Mouse (Mus musculus) heart, adult 2 months (tissue): ENCODE measurements around the gene Ube2z. TPM values are rescaled to one million over a fixed set of nuclear protein-coding genes. Genes with fewer than 3 reads are reported as not detected.

Experiments
- DNase-seq, 2 experiments: peaks; one replicate each; pipeline ENCODE4 v3.0.0; 2021
- H3K27ac ChIP-seq: fragments of 200-600 bp; 2 replicates; pipeline ENCODE4 v1.8.1; 2022
- H3K27me3 ChIP-seq: fragments of 200-500 bp; 2 replicates; pipeline ENCODE4 v1.6.1; 2012; ENCODE audit warnings: mild to moderate bottlenecking, low read length, inconsistent platforms, mixed read lengths; ENCODE audit not compliant: control insufficient read depth, insufficient read depth
- H3K36me3 ChIP-seq: fragments of 200-500 bp; 2 replicates; pipeline ENCODE4 v1.6.1; 2012; ENCODE audit warnings: low read length, inconsistent platforms; ENCODE audit not compliant: control insufficient read depth, insufficient read depth
- H3K4me1 ChIP-seq: fragments of 200-500 bp; 2 replicates; pipeline ENCODE4 v1.6.1; 2011; ENCODE audit warnings: low read length; ENCODE audit not compliant: control insufficient read depth, insufficient read depth
- H3K4me3 ChIP-seq: fragments of 200-600 bp; 2 replicates; pipeline ENCODE4 v1.8.1; 2022
- H3K79me2 ChIP-seq: fragments of 200-500 bp; replicated peaks from 2 replicates; pipeline ENCODE4 v1.6.1; 2012; ENCODE audit warnings: mild to moderate bottlenecking, inconsistent platforms, low read length, moderate library complexity, mixed read lengths; ENCODE audit not compliant: control insufficient read depth, insufficient read depth
- H3K9ac ChIP-seq: fragments of 200-500 bp; 2 replicates; pipeline ENCODE4 v1.6.1; 2012; ENCODE audit warnings: low read depth, mild to moderate bottlenecking, control low read depth, inconsistent platforms, low read length, mixed read lengths
- CTCF ChIP-seq: fragments of 200-600 bp; IDR thresholded peaks from 2 replicates; pipeline ENCODE4 v1.8.1; 2022; ENCODE audit warnings: antibody characterized with exemption, mild to moderate bottlenecking, moderate library complexity
- EP300 ChIP-seq: fragments of 200-500 bp; IDR thresholded peaks from 2 replicates; pipeline ENCODE4 v1.6.1; 2011; ENCODE audit warnings: low read depth, low read length, control low read depth; ENCODE audit not compliant: insufficient read depth
- POLR2A ChIP-seq: fragments of 200-500 bp; IDR thresholded peaks from 2 replicates; pipeline ENCODE4 v1.6.1; 2011; ENCODE audit warnings: mild to moderate bottlenecking, low read depth, low read length, control low read depth; ENCODE audit not compliant: insufficient read depth
- WGBS: fragments of 180-500 bp; shearing (Covaris S2); methylation state at CpG from one replicate; pipeline ENCODE4 v1.1.7; 2018; 5-methylcytosine and 5-hydroxymethylcytosine counted together
- intact Hi-C: fragments of 180-260 bp; cut with DNase I; formaldehyde crosslinking; loops from one replicate; pipeline ENCODE4 v1.15.1; 2025
- polyA plus RNA-seq: library from polyadenylated mRNA; depleted of rRNA; stranded (reverse); fragments of >200 nt; gene quantifications from 2 replicates; pipeline ENCODE4 v1.2.3, GENCODE M21; 2012
- total RNA-seq, 2 experiments: library from RNA; stranded (reverse); gene quantifications; 2 replicates each; pipeline ENCODE4 v1.2.3; 2021

Ube2z gene
- total and polyA plus RNA-seq, 3 experiments = 22.9 to 29.7 (median 29.5) TPM

DNA sequence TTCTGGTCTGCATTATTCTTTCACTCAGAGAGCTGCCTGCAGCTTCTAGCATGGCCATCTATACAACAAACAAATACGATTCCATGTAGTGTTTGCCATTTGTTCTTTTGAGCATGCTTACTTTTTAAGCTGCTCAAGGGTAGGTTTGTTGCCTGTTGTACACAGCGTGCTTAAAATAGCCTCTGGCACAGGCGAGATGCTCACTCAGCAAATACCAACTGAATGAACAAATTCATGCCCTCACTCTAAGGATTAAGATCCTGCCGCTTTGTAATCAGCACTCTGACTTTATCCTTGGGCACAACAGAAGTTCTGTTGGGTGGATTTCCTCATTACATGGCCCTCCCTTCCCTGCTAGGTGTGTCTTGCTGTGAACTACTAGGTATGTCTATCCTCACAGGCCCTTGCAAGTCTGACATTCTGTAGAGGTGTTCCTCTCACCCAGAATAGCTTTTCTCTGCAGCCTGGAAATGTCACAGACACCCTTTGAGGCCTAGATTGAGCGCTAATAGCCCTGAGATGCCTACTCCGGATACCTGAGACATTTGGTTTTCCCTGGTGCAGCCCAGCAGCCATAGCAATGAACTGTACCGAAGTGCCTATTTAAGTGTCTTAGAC lies 27.6 kb upstream of the Ube2z start:
- no peak overlapping the region for H3K4me3 ChIP-seq
- TF ChIP-seq EP300 = no peak
- TF ChIP-seq CTCF = no peak
- DNase-seq = peak; percentile 23 to 42
- H3K27ac ChIP-seq = peak overlapping the region; percentile 63
- no peaks in the 10 kb centered on the region; the same call in 1 of the 2 replicates for H3K27me3 ChIP-seq
- intact Hi-C loops = loop anchor here (1.0 to 5.0 kb wide), 3 partner anchors 35 to 215 kb away; no protein-coding TSS in a partner anchor
- no peaks in the 10 kb centered on the region for H3K79me2 ChIP-seq
- peaks cover 2% of the 10 kb centered on the region for H3K4me1 ChIP-seq
- H3K36me3 ChIP-seq = no peaks in the 10 kb centered on the region
- 21% methylated on average over 7 of the region's 7 CpGs for WGBS
- H3K9ac ChIP-seq = no peak overlapping the region

DNA sequence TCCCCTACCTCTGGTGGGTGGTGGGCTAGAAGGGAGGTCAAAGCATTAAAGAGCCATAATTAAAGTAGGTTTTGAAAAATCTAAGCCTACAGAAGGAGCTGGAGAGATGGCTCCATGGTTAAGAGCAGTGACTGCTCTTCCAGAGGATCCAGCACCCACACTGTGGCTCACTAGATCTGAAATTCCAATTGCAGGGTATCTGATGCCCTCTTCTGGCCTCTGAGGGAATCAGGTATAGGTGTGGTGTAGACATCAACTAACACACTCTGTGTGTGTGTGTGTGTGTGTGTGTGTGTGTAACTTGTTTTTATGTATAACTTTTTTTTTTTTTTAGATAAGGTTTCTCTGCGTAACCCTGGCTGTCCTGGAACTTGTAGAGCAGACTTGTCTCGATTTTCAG lies 25.9 kb upstream of the Ube2z start:
- no peaks in the 10 kb centered on the region; the same call in 1 of the 2 replicates for H3K27me3 ChIP-seq
- H3K4me1 ChIP-seq = peaks cover 2% of the 10 kb centered on the region
- H3K9ac ChIP-seq = no peak overlapping the region
- intact Hi-C loops = loop anchor here (5.0 kb wide), 1 partner anchor 214 kb away; no protein-coding TSS in a partner anchor
- peak; percentile 63 for TF ChIP-seq CTCF
- TF ChIP-seq POLR2A = no peak
- H3K36me3 ChIP-seq = no peaks in the 10 kb centered on the region
- H3K4me3 ChIP-seq = no peak overlapping the region
- H3K79me2 ChIP-seq = no peaks in the 10 kb centered on the region
- no peak for DNase-seq
- no peak overlapping the region for H3K27ac ChIP-seq
- WGBS = 62% methylated on average over 2 of the region's 2 CpGs

DNA sequence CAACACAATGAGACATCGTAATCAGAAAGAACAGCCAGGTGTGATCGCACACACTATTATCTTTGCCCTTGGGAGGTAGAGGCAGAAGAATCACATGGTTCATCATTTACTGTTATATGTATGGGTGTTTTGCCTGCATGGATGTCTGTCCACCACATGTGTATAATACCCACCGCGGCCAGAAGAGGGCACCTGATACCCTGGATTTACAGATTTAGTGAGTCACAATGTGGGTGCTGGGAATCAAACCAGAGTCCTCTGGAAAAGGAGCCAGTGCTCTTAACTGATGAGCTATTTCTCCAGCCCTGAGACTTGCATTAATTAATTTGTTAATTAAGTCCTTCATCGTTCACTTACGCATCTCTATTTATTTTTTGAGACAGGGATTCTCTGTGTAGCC lies 22.8 kb upstream of the Ube2z start:
- H3K9ac ChIP-seq = no peak overlapping the region
- no peak for DNase-seq
- WGBS = 90% methylated on average over 6 of the region's 6 CpGs
- H3K4me1 ChIP-seq = no peaks in the 10 kb centered on the region; the same call in 1 of the 2 replicates
- no peaks in the 10 kb centered on the region for H3K36me3 ChIP-seq
- intact Hi-C loops = no loop called here
- no peak for TF ChIP-seq EP300
- TF ChIP-seq CTCF = no peak
- no peak for TF ChIP-seq POLR2A
- no peak overlapping the region for H3K4me3 ChIP-seq
- H3K79me2 ChIP-seq = no peaks in the 10 kb centered on the region
- no peak overlapping the region for H3K27ac ChIP-seq
- H3K27me3 ChIP-seq = no peaks in the 10 kb centered on the region; the same call in 1 of the 2 replicates

DNA sequence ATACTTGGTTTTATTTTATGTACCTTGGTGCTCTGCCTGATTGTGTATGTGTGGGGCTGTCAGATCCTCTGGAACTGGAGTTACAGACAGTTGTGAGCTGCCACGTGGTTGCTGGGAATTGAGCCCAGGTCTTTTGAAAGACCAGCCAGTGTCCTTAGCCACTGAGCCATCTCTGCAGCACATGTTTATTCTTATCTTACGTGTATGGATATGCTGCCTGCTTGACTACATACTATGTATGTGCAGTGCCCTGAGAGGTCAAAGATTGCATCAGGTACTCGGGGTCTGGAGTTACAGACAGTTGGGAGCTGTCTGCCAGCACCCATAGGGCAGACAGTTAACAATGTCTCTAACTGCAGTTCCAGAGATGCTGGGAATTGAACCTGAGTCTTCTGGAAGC lies 17.5 kb upstream of the Ube2z start:
- Histone ChIP-seq H3K4me1 (no peaks in the 10 kb centered on the region), H3K9ac (no peak overlapping the region), H3K27me3 (no peaks in the 10 kb centered on the region), H3K36me3 (no peaks in the 10 kb centered on the region), H3K79me2 (no peaks in the 10 kb centered on the region), H3K27ac (no peak overlapping the region), H3K4me3 (no peak overlapping the region)
- DNase-seq = peak in 1 of 2 experiments; percentile 43
- no peak for TF ChIP-seq CTCF
- no peak for TF ChIP-seq POLR2A
- no peak for TF ChIP-seq EP300
- WGBS = 40% methylated on average over 3 of the region's 3 CpGs
- intact Hi-C loops = no loop called here

DNA sequence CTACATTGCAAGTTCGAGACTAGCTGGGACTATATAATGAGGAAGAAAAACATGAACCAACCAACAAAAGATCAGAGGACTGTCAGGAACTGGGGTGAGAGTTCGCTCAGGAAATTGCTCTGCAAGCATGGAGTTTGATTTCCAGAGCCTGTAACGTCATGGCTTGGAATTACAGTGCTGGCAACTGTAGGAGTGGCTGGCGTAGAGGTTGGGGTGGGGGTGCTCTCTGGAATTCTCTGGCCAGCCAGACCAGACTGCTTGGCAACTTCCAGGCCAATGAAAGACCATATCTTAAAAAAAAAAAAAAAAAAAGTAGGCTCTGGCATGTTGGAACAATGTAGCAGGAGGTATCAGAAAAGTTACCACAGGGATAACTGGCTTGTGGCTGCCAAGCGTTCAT lies 15.5 kb upstream of the Ube2z start:
- Histone ChIP-seq H3K79me2 (no peaks in the 10 kb centered on the region), H3K27me3 (no peaks in the 10 kb centered on the region), H3K4me3 (no peak overlapping the region), H3K27ac (no peak overlapping the region), H3K4me1 (peaks cover 1% of the 10 kb centered on the region; the same call in 1 of the 2 replicates), H3K9ac (no peak overlapping the region), H3K36me3 (no peaks in the 10 kb centered on the region)
- DNase-seq = no peak
- TF ChIP-seq EP300 (no peak), POLR2A (no peak), CTCF (no peak)
- WGBS = 50% methylated on average over 5 of the region's 5 CpGs
- intact Hi-C loops = no loop called here

DNA sequence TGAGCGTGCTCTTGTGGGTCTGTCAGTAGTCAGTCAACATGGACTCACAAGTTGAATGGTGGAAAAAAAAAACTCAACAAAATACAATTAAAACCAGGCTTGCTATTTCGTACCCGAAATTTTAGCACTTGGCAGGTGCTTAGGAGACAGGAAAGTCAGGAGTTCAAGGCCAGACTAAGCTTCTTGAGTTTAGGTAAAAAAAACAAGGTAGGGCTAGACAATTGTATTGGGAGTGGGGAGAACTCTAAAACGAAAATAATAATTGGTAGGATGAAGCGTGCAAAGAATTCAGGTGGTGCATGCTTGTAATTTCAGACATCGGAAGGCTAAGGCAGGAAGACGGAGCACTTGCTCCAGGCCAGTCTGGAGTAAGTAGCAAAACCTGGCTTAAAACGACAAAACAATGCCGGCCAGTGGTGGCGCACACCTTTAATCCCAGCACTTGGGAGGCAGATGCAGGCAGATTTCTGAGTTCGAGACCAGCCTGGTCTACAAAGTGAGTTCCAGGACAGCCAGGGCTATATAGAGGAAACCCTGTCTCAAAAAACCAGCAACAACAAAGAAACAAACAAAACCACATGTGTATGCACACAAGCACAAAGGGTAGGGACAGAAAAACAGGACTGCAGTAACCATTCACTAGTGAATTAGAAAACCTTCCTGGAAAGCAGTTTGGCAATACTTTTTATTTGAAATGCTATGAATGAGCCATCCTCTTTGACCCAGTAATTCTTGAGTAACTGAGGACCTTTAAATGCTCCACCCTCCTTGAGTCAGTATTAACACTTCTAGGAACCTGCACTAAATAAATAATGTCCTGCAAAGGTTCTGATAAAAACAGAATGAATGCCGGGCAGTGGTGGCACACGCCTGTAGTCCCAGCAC lies 11.3 kb upstream of the Ube2z start:
- no peaks in the 10 kb centered on the region for H3K27me3 ChIP-seq
- no peaks in the 10 kb centered on the region for H3K36me3 ChIP-seq
- no peak for TF ChIP-seq CTCF
- no peak for TF ChIP-seq EP300
- TF ChIP-seq POLR2A = no peak
- 63% methylated on average over 13 of the region's 13 CpGs for whole genome bisulfite sequencing
- peaks cover 1% of the 10 kb centered on the region for H3K4me1 ChIP-seq
- H3K9ac ChIP-seq = 0 out of 2 replicates have a peak overlapping the region, but pooled peaks have one; percentile 27
- intact Hi-C loops = no loop called here
- no peaks in the 10 kb centered on the region for H3K79me2 ChIP-seq
- no peak for DNase-seq
- H3K4me3 ChIP-seq = peak overlapping the region; percentile 58
- peak overlapping the region; percentile 81 for H3K27ac ChIP-seq
